Mouse (Mus musculus): ENCODE measurements around the gene Olfr507.
"Not testable (repeated sequence)": the region's sequence is repeated elsewhere in the genome, so short reads cannot be mapped to it uniquely, and the experiment has no call there.

The Olfr507 gene

GRCm38 (mm10) chr7:108621514-108621913, at the start of gene Olfr507:
Olfr507 (plus strand) TSS chr7:108621814.
- no peak for DNase-seq (ENCODE audit: low spot score in 2 of 2)

- no peak for DNase-seq (ENCODE audit: low spot score in 2 of 2)
Observed at GRCm38 (mm10) chr7:108589797-108590196, 31.8 kb upstream of the Olfr507 start.

- not testable (repeated sequence) for DNase-seq (ENCODE audit: low spot score in 2 of 2)
Observed at GRCm38 (mm10) chr7:108601916-108602315, 19.7 kb upstream of the Olfr507 start.

GRCm38 (mm10) chr7:108610487-108610886, 11.1 kb upstream of the Olfr507 start, which contains the start of gene Olfr506:
Olfr506 (plus strand) TSS chr7:108610787.
- no peak for DNase-seq (ENCODE audit: low spot score in 2 of 2)

DNA sequence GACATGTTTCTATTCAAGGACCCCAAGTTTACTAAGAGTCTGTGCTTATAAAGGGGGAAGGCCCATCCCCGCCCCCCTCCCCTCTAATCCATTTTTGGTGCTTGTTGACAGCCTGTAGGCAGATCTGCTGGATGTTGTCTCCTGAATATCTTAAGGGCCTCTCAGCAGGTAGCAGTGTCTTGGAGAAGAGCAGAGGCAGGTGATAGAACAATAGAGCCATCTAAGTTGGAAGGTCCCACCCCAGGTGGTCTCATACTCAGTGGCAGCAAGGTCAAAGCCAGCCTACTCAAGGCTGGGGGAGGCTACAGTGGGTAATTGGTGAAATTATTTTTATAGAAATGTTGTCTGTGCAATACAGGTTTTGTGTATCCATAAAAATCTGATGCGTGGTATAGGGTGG, 7.5 kb upstream of the Olfr507 start:
- no peak for DNase-seq (ENCODE audit: low spot score in 2 of 2)

- DNase-seq (ENCODE audit: low spot score in 2 of 2) = not testable (repeated sequence)
Observed at GRCm38 (mm10) chr7:108616781-108617180, 4.8 kb upstream of the Olfr507 start.

DNA sequence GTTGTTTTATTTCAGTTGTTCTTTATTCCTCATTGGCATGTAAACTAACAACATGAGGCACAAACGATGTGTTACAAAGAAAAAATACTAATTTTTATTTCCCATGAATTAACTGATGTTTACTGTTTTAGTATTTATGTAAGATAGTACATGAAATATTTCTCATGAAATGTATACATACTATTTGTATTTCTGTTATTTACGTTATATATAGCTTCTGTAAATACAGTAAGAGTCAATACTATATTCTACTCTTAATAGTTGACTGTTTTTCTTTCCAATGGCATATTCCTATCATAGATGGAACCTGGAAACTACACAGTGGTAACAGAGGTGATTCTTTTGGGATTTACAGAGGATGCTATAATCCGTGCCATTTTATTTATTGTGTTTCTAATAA, 8.1 kb downstream of the Olfr507 start, which contains the start of gene Olfr508:
Gene Olfr508, plus strand, starts transcription at position 301 of the 400 bp plus-strand sequence.
- no peak for DNase-seq (ENCODE audit: low spot score in 2 of 2)

- no peak for DNase-seq (ENCODE audit: low spot score in 2 of 2)
Observed at GRCm38 (mm10) chr7:108651806-108652205, 30.2 kb downstream of the Olfr507 start, which contains the start of gene Olfr509. Olfr509 (minus strand) TSS chr7:108651906.

DNA sequence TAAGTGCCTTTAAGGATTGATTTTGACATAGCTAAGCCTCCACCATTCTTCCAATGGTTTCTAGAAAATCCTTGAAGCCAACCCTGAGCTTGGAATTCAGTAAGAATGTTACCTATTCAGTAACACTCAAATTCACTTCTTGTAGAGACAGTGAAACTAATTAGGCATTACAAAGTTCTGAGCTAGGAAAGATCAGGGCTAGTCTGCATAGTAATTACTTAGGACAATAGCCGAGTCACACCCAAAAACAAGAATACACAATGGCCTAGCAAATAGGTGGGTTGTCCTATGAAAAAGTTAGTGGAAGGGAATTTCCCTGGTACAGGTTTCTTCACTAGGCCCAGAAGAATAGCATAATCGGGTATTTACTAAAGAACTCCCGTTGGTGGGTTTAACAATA, 40.8 kb downstream of the Olfr507 start:
- DNase-seq (ENCODE audit: low spot score in 2 of 2) = no peak

DNA sequence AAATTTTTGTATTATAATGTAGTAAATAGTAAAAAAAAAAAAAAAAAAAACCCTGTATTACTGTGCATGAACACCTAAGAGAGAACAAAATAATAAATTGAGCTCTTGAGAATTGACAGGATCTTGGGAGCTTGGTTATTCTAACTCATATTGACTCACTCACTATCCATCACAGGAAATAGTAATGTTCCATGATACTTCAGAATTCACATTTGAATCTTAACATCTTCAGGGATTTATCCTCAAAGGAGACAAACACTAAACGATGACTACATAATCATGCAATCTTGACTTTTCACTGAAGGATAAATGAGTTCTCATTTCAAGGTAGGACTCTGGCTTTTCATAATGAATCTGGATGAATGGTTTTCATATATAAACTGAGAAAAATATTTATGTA, 44.5 kb downstream of the Olfr507 start, which contains the start of gene Olfr510:
Gene Olfr510, plus strand, starts transcription at position 301 of the 400 bp plus-strand sequence.
- DNase-seq (ENCODE audit: low spot score in 2 of 2) = no peak

- no peak for DNase-seq (ENCODE audit: low spot score in 2 of 2)
Observed at GRCm38 (mm10) chr7:108671058-108671457, 49.4 kb downstream of the Olfr507 start.

Data from frontal cortex, postnatal 10 days (tissue).